Mouse (Mus musculus) forebrain, embryonic 14.5 days (tissue): ENCODE results near the gene Cep41. TPM values are rescaled to one million over a fixed set of nuclear protein-coding genes. Genes with fewer than 3 reads are reported as not detected.

Experiments
- ATAC-seq: fragments of 200-750 bp; cut with Nextera tagmentation; 2 replicates; pipeline ENCODE4 v1.8.0; 2017; ENCODE audit warnings: mild to moderate bottlenecking, moderate library complexity
- DNase-seq: peaks from one replicate; pipeline ENCODE4 v3.0.0-alpha.2; 2015; ENCODE audit warnings: low spot score
- H3K27ac ChIP-seq: fragments of 300-500 bp; sonication (generic); 2 replicates; pipeline ENCODE4 v1.5.1; 2014; ENCODE audit warnings: low read depth, mild to moderate bottlenecking, control low read depth, low read length, moderate library complexity
- H3K27me3 ChIP-seq: fragments of 300-500 bp; sonication (generic); replicated peaks from 2 replicates; pipeline ENCODE4 v1.6.1; 2014; ENCODE audit warnings: low read length, control low read depth, mixed read lengths; ENCODE audit not compliant: control insufficient read depth, insufficient read depth
- H3K36me3 ChIP-seq: fragments of 300-500 bp; sonication (generic); 2 replicates; pipeline ENCODE4 v1.6.1; 2014; ENCODE audit warnings: low read length, control low read depth; ENCODE audit not compliant: control insufficient read depth, insufficient read depth
- H3K4me1 ChIP-seq: fragments of 300-500 bp; sonication (generic); 2 replicates; pipeline ENCODE4 v1.6.1; 2014; ENCODE audit warnings: antibody characterized with exemption, low read length, control low read depth; ENCODE audit not compliant: control insufficient read depth, insufficient read depth
- H3K4me2 ChIP-seq: fragments of 300-500 bp; sonication (generic); 2 replicates; pipeline ENCODE4 v1.6.1; 2014; ENCODE audit warnings: mild to moderate bottlenecking, control low read depth, low read length
- H3K4me3 ChIP-seq: fragments of 300-500 bp; sonication (generic); 2 replicates; pipeline ENCODE4 v1.5.1; 2014; ENCODE audit warnings: low read depth, low read length, control low read depth
- H3K9ac ChIP-seq: fragments of 300-500 bp; sonication (generic); 2 replicates; pipeline ENCODE4 v1.6.1; 2014; ENCODE audit warnings: mild to moderate bottlenecking, low read length, control low read depth, moderate library complexity
- H3K9me3 ChIP-seq: fragments of 300-500 bp; sonication (generic); replicated peaks from 2 replicates; pipeline ENCODE4 v1.6.1; 2016; ENCODE audit warnings: low read length, control low read depth, mixed read lengths; ENCODE audit not compliant: control insufficient read depth
- WGBS: fragments of 180-500 bp; shearing (Covaris S2); extraction: QIAGEN DNeasy Blood & Tissue Kit; methylation state at CpG from one replicate; pipeline ENCODE4 v1.1.7; 2014; 5-methylcytosine and 5-hydroxymethylcytosine counted together
- polyA plus RNA-seq: library from polyadenylated mRNA; unstranded; fragments of >200 nt; fragmentation: Nextera tagmentation; extraction: Ambion mirVana; gene quantifications from 2 replicates; pipeline ENCODE4 v1.2.1, GENCODE M21; 2014

Cep41 gene
- polyA plus RNA-seq, 1 experiment from 2014 or later = 16.6 TPM

GRCm38 (mm10) chr6:30713896-30714295 lies 20.3 kb upstream of the Cep41 start:
- peaks cover 13% of the 10 kb centered on the region; the same call in 1 of the 2 replicates for H3K4me1 ChIP-seq
- 95% methylated on average over 11 of the region's 11 CpGs for WGBS
- H3K27ac ChIP-seq = no peak overlapping the region; the same call in 1 of the 2 replicates
- no peak overlapping the region for H3K4me3 ChIP-seq
- ATAC-seq = no peak
- no peak for DNase-seq
- H3K4me2 ChIP-seq = no peak overlapping the region
- H3K9ac ChIP-seq = no peak overlapping the region
- no peaks in the 10 kb centered on the region for H3K36me3 ChIP-seq
- no peaks in the 10 kb centered on the region for H3K27me3 ChIP-seq
- H3K9me3 ChIP-seq = no peaks in the 10 kb centered on the region

GRCm38 (mm10) chr6:30713455-30713854 lies 19.9 kb upstream of the Cep41 start:
- Histone ChIP-seq H3K9me3 (no peaks in the 10 kb centered on the region), H3K36me3 (no peaks in the 10 kb centered on the region), H3K9ac (no peak overlapping the region), H3K27me3 (no peaks in the 10 kb centered on the region), H3K4me3 (no peak overlapping the region), H3K4me1 (peaks cover 13% of the 10 kb centered on the region; the same call in 1 of the 2 replicates), H3K4me2 (no peak overlapping the region), H3K27ac (no peak overlapping the region)
- WGBS = 90% methylated on average over 6 of the region's 6 CpGs
- no peak for DNase-seq
- no peak for ATAC-seq

DNA sequence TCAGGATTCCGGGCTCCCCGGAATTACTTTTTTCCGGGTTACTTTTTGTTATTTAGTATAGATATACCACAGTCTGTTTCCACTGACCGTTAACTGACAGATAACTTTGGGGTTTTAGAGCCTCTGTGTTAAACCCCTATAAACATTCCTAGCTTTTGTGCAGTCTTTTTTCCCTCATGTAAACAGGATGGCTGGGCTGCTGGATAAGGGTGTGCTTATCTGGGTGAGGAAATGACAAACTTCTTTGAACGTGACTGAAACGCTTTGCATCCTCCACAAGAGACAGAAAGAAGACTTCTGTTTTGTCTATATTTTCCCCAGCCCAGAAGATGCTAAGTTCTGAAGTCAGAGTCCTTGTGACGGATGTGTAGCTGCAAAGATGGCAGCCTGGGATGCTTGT lies 18.9 kb upstream of the Cep41 start:
- no peaks in the 10 kb centered on the region for H3K36me3 ChIP-seq
- peaks cover 13% of the 10 kb centered on the region; the same call in 1 of the 2 replicates for H3K4me1 ChIP-seq
- no peak overlapping the region for H3K9ac ChIP-seq
- DNase-seq (no peak), ATAC-seq (no peak)
- 74% methylated on average over 7 of the region's 7 CpGs for WGBS
- H3K9me3 ChIP-seq = no peaks in the 10 kb centered on the region
- H3K4me3 ChIP-seq = no peak overlapping the region
- H3K27ac ChIP-seq = no peak overlapping the region
- H3K27me3 ChIP-seq = no peaks in the 10 kb centered on the region
- H3K4me2 ChIP-seq = no peak overlapping the region

DNA sequence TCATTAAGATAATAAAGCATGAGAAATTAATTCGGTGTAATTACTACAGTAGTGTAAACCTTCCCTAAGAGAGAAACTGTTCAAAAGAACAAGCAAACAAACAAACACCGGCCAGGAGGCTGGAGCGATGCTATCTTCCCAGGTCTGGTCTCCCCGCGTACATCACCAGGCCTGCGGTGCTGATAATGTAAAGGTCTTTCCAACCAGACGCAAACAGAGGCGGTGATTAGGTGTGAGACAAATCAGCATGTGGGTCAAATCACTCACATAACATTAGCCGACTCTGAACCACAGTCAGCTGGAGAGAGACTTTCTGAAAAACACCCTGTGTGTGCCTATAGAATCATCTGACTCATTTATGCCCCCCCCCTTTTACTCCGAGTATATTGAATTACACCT lies 17.8 kb upstream of the Cep41 start:
- H3K4me1 ChIP-seq = peaks cover 13% of the 10 kb centered on the region; the same call in 1 of the 2 replicates
- no peak overlapping the region for H3K4me2 ChIP-seq
- H3K27me3 ChIP-seq = no peaks in the 10 kb centered on the region
- no peaks in the 10 kb centered on the region for H3K36me3 ChIP-seq
- 69% methylated on average over 10 of the region's 10 CpGs for WGBS
- no peak overlapping the region for H3K27ac ChIP-seq
- DNase-seq (no peak), ATAC-seq (no peak)
- H3K4me3 ChIP-seq = no peak overlapping the region
- no peak overlapping the region for H3K9ac ChIP-seq
- no peaks in the 10 kb centered on the region for H3K9me3 ChIP-seq

- 70% methylated on average over 25 of the region's 25 CpGs for WGBS
- ATAC-seq (no peak), DNase-seq (no peak)
- no peaks in the 10 kb centered on the region for H3K9me3 ChIP-seq
- H3K27ac ChIP-seq = no peak overlapping the region; the same call in 1 of the 2 replicates
- no peaks in the 10 kb centered on the region for H3K36me3 ChIP-seq
- H3K27me3 ChIP-seq = no peaks in the 10 kb centered on the region
- H3K4me2 ChIP-seq = no peak overlapping the region
- H3K4me1 ChIP-seq = peaks cover 11% of the 10 kb centered on the region; the same call in 1 of the 2 replicates
- H3K4me3 ChIP-seq = no peak overlapping the region
- H3K9ac ChIP-seq = no peak overlapping the region
These were observed 17.1 kb upstream of the Cep41 start for GRCm38 (mm10) chr6:30710371-30711364.

GRCm38 (mm10) chr6:30709115-30709514 lies 15.6 kb upstream of the Cep41 start:
- Histone ChIP-seq H3K4me2 (no peak overlapping the region), H3K27ac (no peak overlapping the region), H3K4me1 (peaks cover 8% of the 10 kb centered on the region; the same call in 1 of the 2 replicates), H3K9ac (no peak overlapping the region), H3K4me3 (no peak overlapping the region), H3K27me3 (no peaks in the 10 kb centered on the region), H3K36me3 (no peaks in the 10 kb centered on the region), H3K9me3 (no peaks in the 10 kb centered on the region)
- DNase-seq (no peak), ATAC-seq (no peak)
- 13% methylated on average over 6 of the region's 6 CpGs for WGBS

DNA sequence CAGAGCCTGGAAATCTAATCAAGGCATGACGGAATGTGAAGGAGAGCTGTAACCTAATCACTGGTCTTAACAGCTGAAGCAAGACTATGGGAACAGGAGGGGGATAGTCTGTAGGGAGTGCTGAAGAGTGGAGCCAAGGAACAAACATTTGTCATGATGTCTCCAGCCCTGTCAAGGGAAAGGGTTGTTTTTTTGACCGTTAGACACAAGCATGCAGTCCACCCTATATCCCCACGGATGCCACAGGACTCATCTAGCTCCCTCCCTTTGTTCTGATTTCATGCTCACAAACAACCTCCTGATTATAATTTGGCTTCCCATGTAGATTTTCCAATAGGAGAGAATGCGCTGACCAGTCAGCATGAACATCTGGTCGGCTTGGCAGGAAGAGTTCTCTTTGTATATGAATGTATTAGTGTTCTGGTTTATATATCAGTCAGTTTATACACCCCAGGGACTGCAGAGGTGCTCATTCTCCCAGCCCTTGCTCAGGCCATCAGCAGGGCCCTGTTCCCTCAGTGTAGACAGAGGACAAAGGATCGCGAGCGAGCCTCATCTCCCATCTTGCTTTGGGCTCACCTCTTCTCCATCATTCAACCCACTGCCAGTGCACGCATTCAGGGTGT lies 10.5 kb upstream of the Cep41 start:
- Histone ChIP-seq H3K4me1 (peaks cover under 1% of the 10 kb centered on the region; the same call in 1 of the 2 replicates), H3K4me2 (no peak overlapping the region)
- 95% methylated on average over 9 of the region's 9 CpGs for WGBS

GRCm38 (mm10) chr6:30703476-30703875 lies 9.9 kb upstream of the Cep41 start:
- Histone ChIP-seq H3K4me3 (no peak overlapping the region), H3K4me1 (no peaks in the 10 kb centered on the region), H3K27ac (no peak overlapping the region), H3K9ac (no peak overlapping the region), H3K9me3 (no peaks in the 10 kb centered on the region), H3K36me3 (no peaks in the 10 kb centered on the region), H3K27me3 (no peaks in the 10 kb centered on the region), H3K4me2 (no peak overlapping the region)
- no peak for ATAC-seq
- 88% methylated on average over 6 of the region's 6 CpGs for WGBS
- no peak for DNase-seq

More for the DNA sequence above, 10.5 kb upstream of the Cep41 start:
- H3K36me3 ChIP-seq = no peaks in the 10 kb centered on the region
- no peaks in the 10 kb centered on the region for H3K9me3 ChIP-seq
- DNase-seq (no peak), ATAC-seq (no peak)
- H3K9ac ChIP-seq = no peak overlapping the region
- no peaks in the 10 kb centered on the region for H3K27me3 ChIP-seq
- no peak overlapping the region for H3K27ac ChIP-seq
- H3K4me3 ChIP-seq = no peak overlapping the region
